10 mouse cellular contexts compared by ENCODE assay signal in genomic region chr11:107965449-107965848, GRCm38 (mm10). TPM values are rescaled to one million over a fixed set of nuclear protein-coding genes. Genes with fewer than 3 reads are reported as not detected.
A peak's percentile ranks its signal among the peaks of the same experiment; 100 is the strongest.
DNase-seq lines count a peak whose midpoint lies in the region; ATAC-seq lines count a peak whose summit lies in the region.
"Had no signal": no experiment of that assay in that cellular context is flagged by ENCODE, and none has a peak within 500 bp of the region (broad histone marks: within the 10 kb centered on the region; RNA-seq: fewer than 3 reads in every experiment).

No protein-coding gene starts in this region.

- no peaks in the 10 kb centered on the region for H3K27me3 ChIP-seq in kidney, embryonic 15.5 days
- no peaks in the 10 kb centered on the region for H3K27me3 ChIP-seq in intestine, embryonic 16.5 days (replicated peaks; ENCODE audit: control insufficient read depth, insufficient read depth, low read length)
- H3K27me3 ChIP-seq: heart, embryonic 13.5 days; limb, embryonic 12.5 days; midbrain, embryonic 12.5 days had no signal

- no peak overlapping the region for H3K4me2 ChIP-seq in kidney, embryonic 15.5 days
- no peak overlapping the region for H3K4me2 ChIP-seq in intestine, embryonic 16.5 days (ENCODE audit: low read depth, low read length)
- H3K4me2 ChIP-seq: heart, embryonic 13.5 days; limb, embryonic 12.5 days; midbrain, embryonic 12.5 days had no signal

- no peaks in the 10 kb centered on the region for H3K9me3 ChIP-seq in kidney, embryonic 15.5 days (replicated peaks)
- no peaks in the 10 kb centered on the region for H3K9me3 ChIP-seq in intestine, embryonic 16.5 days (ENCODE audit: control insufficient read depth, low read length)
- H3K9me3 ChIP-seq: limb, embryonic 12.5 days; midbrain, embryonic 12.5 days had no signal

- intact Hi-C loops in left cerebral cortex, postnatal 10 days (cut with DNase I): no loop called here

- WGBS in kidney, embryonic 15.5 days: 85% methylated on average over 7 of the region's 7 CpGs
- 87% methylated on average over 7 of the region's 7 CpGs for WGBS in intestine, embryonic 16.5 days

- no peak overlapping the region for H3K27ac ChIP-seq in kidney, embryonic 15.5 days
- no peak overlapping the region for H3K27ac ChIP-seq in intestine, embryonic 16.5 days (ENCODE audit: low read length)
- H3K27ac ChIP-seq: heart, embryonic 13.5 days; limb, embryonic 12.5 days; midbrain, embryonic 12.5 days had no signal

- no peak overlapping the region for H3K9ac ChIP-seq in kidney, embryonic 15.5 days
- no peak overlapping the region for H3K9ac ChIP-seq in intestine, embryonic 16.5 days (ENCODE audit: low read depth, low read length)
- H3K9ac ChIP-seq: heart, embryonic 13.5 days; limb, embryonic 12.5 days; midbrain, embryonic 12.5 days had no signal

- H3K36me3 ChIP-seq in kidney, embryonic 15.5 days: 0 out of 2 replicates have a peak, but pooled peaks cover 4% of the 10 kb centered on the region
- peaks cover 5% of the 10 kb centered on the region for H3K36me3 ChIP-seq in intestine, embryonic 16.5 days (ENCODE audit: control insufficient read depth, insufficient read depth, low read length)
- H3K36me3 ChIP-seq: midbrain, embryonic 12.5 days had no signal

- DNase-seq in Muller cell, postnatal 12 days (ENCODE audit: inconsistent ontology term): peak; percentile 94
- peak; percentile 67 for DNase-seq in brain, embryonic 18.5 days (ENCODE audit: low read depth, low spot score)
- peak; percentile 26 to 49 for DNase-seq in frontal cortex, postnatal 25 days (ENCODE audit: low spot score in 2 of 2)
- peak; percentile 66 to 80 for DNase-seq in left cerebral cortex, postnatal 10 days (ENCODE audit: extremely low spot score in 1 of 2, low spot score in 2 of 2)
- DNase-seq in T-cell, adult 2 months (ENCODE audit: low spot score): no peak

- no peak overlapping the region for H3K4me3 ChIP-seq in kidney, embryonic 15.5 days (replicated peaks)
- H3K4me3 ChIP-seq in intestine, embryonic 16.5 days (ENCODE audit: low read length): no peak overlapping the region
- H3K4me3 ChIP-seq: heart, embryonic 13.5 days; limb, embryonic 12.5 days; midbrain, embryonic 12.5 days had no signal

- no peak for ATAC-seq in kidney, embryonic 15.5 days (replicated peaks; ENCODE audit: low FRiP score)
- ATAC-seq in intestine, embryonic 16.5 days: no peak

- peaks cover 37% of the 10 kb centered on the region for H3K4me1 ChIP-seq in kidney, embryonic 15.5 days
- H3K4me1 ChIP-seq in intestine, embryonic 16.5 days (ENCODE audit: control insufficient read depth, insufficient read depth, low read length): no peaks in the 10 kb centered on the region
- H3K4me1 ChIP-seq: heart, embryonic 13.5 days had no signal

RNA-seq across cellular contexts. Expression of gene Cacng5, which starts 50.6 kb away (rescaled TPM):
- total RNA-seq in left cerebral cortex, postnatal 10 days (2021): 10 to 100 TPM; 22.5 to 22.8 TPM
- polyA plus RNA-seq in kidney, embryonic 15.5 days (2015; fragmentation: Nextera tagmentation; extraction: Ambion mirVana): 0.35 and 1.2 TPM in 2 replicates
- 0.28 and 0.34 TPM in 2 replicates for polyA plus RNA-seq in intestine, embryonic 16.5 days (2015; fragmentation: Nextera tagmentation; extraction: Ambion mirVana)
